Mouse (Mus musculus): ENCODE measurements around the gene Mtnr1a.

DNA sequence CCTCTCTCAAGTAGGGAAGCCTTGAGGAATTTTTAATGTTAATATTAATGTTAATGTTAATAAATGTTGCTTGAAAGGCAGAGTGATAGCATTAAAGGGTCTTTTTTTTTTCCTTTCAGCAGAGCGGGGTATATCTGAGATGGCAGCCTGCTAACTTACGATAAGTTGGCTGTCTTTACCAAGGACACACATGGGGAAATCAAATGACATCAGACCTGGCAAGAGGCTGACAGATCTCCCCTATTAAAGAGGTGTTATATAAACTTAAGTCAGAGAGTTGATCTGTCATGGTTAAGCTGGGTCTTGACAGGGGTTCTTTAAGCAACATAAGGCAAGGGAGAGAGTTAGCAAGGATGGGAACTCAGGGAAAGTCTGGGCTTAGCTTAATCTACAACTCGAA lies 11.9 kb downstream of the Mtnr1a start:
- TF ChIP-seq CTCF (IDR thresholded peaks at IDR 0.05; ENCODE audit: extremely low read depth, insufficient read depth, insufficient read length, insufficient replicate concordance) (no peak), POLR2A (IDR thresholded peaks at IDR 0.05; ENCODE audit: low read depth, low read length) (no peak)

All from spleen, adult 2 months (tissue).